Mouse (Mus musculus): Measurements from ENCODE around the gene Asic2. TPM values are rescaled to one million over a fixed set of nuclear protein-coding genes. Genes with fewer than 3 reads are reported as not detected.

Gene Asic2
- polyA plus RNA-seq, 1 experiment, result not detected

DNA sequence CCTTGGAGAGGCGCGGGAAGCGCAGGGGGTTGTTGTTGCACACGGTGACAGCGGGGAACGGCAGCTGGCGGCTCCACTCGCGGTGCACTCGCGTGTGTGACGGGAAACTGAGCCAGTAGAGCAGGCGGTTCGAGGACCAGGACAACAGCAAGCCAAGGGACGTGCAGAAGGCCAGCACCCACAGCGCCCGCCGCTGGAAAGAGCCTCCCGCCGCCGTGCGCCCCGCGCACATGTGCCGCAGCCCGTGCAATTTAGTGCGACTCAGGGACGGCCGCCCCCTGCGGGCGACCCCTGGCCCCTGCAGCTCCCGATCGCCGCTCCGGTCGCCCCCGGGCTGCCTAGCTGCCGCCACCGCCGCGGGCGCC lies 816.3 kb downstream of the Asic2 start:
- 6% methylated on average over 42 of the region's 42 CpGs for WGBS
- Histone ChIP-seq H3K27ac (ENCODE audit: control insufficient read depth, insufficient read depth, low read depth, low read length, poor library complexity) (no peak overlapping the region; the same call in 1 of the 2 replicates), H3K4me1 (ENCODE audit: control insufficient read depth, insufficient read depth, low read length) (no peaks in the 10 kb centered on the region), H3K4me3 (replicated peaks; ENCODE audit: control insufficient read depth, low read depth, low read length) (no peak overlapping the region)
- TF ChIP-seq POLR2A (IDR thresholded peaks at IDR 0.05; ENCODE audit: borderline replicate concordance, control insufficient read depth, low read depth, low read length) (no peak), CTCF (IDR thresholded peaks at IDR 0.05; ENCODE audit: control insufficient read depth, insufficient read depth, low read length) (no peak)

DNA sequence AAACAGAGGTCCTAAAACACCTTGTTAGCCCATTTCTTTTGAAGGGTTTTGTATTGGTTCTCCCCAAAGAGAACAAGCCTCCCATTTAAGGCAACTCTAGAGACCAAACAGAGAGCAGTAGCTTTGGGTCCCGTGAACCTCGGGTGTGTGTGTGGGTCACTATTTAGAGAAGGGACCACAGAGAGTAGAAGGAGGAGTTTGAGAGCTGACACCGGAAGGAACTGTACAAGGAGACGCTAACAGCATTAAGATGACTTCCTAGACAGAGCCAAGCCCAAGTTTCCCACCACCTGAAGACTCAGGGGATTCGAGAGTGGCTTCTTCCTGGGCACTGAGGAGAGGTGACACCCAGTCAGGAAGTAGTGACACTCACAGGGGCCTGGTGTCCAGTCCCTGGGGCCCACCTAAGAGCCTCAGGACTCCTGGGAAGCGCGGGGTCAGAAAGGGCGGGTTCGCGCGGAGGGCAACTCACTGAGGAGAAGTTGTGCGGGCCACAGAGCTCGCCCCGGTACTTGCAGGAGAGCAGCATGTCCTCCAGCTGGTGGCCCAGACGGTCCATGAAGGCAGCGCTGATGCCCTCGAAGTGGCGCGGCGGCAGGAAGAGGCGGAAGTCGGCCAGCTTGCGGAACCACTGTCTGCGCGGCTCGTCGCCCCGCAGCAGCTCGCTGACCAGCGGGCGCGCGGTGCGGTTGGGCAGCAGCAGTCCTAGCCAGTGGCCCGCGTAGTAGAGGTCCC lies 816.8 kb downstream of the Asic2 start:
- Histone ChIP-seq H3K4me3 (replicated peaks; ENCODE audit: control insufficient read depth, low read depth, low read length) (no peak overlapping the region), H3K4me1 (ENCODE audit: control insufficient read depth, insufficient read depth, low read length) (no peaks in the 10 kb centered on the region), H3K27ac (ENCODE audit: control insufficient read depth, insufficient read depth, low read depth, low read length, poor library complexity) (no peak overlapping the region; the same call in 1 of the 2 replicates)
- 7% methylated on average over 36 of the region's 36 CpGs for WGBS
- TF ChIP-seq CTCF (IDR thresholded peaks at IDR 0.05; ENCODE audit: control insufficient read depth, insufficient read depth, low read length) (no peak), POLR2A (IDR thresholded peaks at IDR 0.05; ENCODE audit: borderline replicate concordance, control insufficient read depth, low read depth, low read length) (no peak)

DNA sequence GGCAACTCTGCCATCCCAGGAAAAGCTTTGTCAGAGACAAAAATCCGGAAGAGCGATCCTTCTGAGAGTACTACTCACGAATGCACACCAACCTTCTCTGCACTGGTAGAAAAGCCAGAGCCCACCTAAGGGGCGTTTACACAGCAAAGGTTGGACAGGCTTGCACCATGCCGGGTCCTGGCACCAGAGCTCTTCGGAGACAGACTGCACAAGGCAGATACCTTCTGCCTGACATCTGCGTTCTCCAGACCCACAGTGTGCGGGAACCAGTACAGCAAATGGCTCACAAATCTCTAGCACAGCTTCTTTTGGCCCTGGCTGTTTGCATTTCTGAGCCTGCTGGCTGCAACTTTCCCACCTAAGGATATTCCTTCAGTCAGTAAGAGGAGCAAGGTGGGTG lies 817.6 kb downstream of the Asic2 start:
- Histone ChIP-seq H3K4me3 (replicated peaks; ENCODE audit: control insufficient read depth, low read depth, low read length) (no peak overlapping the region), H3K4me1 (ENCODE audit: control insufficient read depth, insufficient read depth, low read length) (no peaks in the 10 kb centered on the region), H3K27ac (ENCODE audit: control insufficient read depth, insufficient read depth, low read depth, low read length, poor library complexity) (no peak overlapping the region; the same call in 1 of the 2 replicates)
- WGBS, result 73% methylated on average over 8 of the region's 8 CpGs
- TF ChIP-seq CTCF (IDR thresholded peaks at IDR 0.05; ENCODE audit: control insufficient read depth, insufficient read depth, low read length) (no peak), POLR2A (IDR thresholded peaks at IDR 0.05; ENCODE audit: borderline replicate concordance, control insufficient read depth, low read depth, low read length) (no peak)

- TF ChIP-seq POLR2A (IDR thresholded peaks at IDR 0.05; ENCODE audit: borderline replicate concordance, control insufficient read depth, low read depth, low read length) (no peak), CTCF (IDR thresholded peaks at IDR 0.05; ENCODE audit: control insufficient read depth, insufficient read depth, low read length) (no peak)
- Histone ChIP-seq H3K4me3 (replicated peaks; ENCODE audit: control insufficient read depth, low read depth, low read length) (no peak overlapping the region), H3K4me1 (ENCODE audit: control insufficient read depth, insufficient read depth, low read length) (no peaks in the 10 kb centered on the region), H3K27ac (ENCODE audit: control insufficient read depth, insufficient read depth, low read depth, low read length, poor library complexity) (no peak overlapping the region)
- WGBS, result 62% methylated on average over 10 of the region's 10 CpGs
These were observed 819.8 kb downstream of the Asic2 start for GRCm38 (mm10) chr11:81148423-81148822.

- Histone ChIP-seq H3K4me1 (ENCODE audit: control insufficient read depth, insufficient read depth, low read length) (no peaks in the 10 kb centered on the region), H3K27ac (ENCODE audit: control insufficient read depth, insufficient read depth, low read depth, low read length, poor library complexity) (no peak overlapping the region), H3K4me3 (replicated peaks; ENCODE audit: control insufficient read depth, low read depth, low read length) (no peak overlapping the region)
- WGBS, result 74% methylated on average over 9 of the region's 9 CpGs
- no peak for TF ChIP-seq POLR2A (IDR thresholded peaks at IDR 0.05; ENCODE audit: borderline replicate concordance, control insufficient read depth, low read depth, low read length)
- TF ChIP-seq CTCF (IDR thresholded peaks at IDR 0.05; ENCODE audit: control insufficient read depth, insufficient read depth, low read length), result no peak
These were observed 821.6 kb downstream of the Asic2 start for GRCm38 (mm10) chr11:81146574-81147157.

GRCm38 (mm10) chr11:81135141-81135540 lies 833.1 kb downstream of the Asic2 start:
- TF ChIP-seq POLR2A (IDR thresholded peaks at IDR 0.05; ENCODE audit: borderline replicate concordance, control insufficient read depth, low read depth, low read length), result no peak
- TF ChIP-seq CTCF (IDR thresholded peaks at IDR 0.05; ENCODE audit: control insufficient read depth, insufficient read depth, low read length), result no peak
- WGBS, result 58% methylated on average over 4 of the region's 4 CpGs
- Histone ChIP-seq H3K4me1 (ENCODE audit: control insufficient read depth, insufficient read depth, low read length) (no peaks in the 10 kb centered on the region), H3K27ac (ENCODE audit: control insufficient read depth, insufficient read depth, low read depth, low read length, poor library complexity) (no peak overlapping the region), H3K4me3 (replicated peaks; ENCODE audit: control insufficient read depth, low read depth, low read length) (no peak overlapping the region)

DNA sequence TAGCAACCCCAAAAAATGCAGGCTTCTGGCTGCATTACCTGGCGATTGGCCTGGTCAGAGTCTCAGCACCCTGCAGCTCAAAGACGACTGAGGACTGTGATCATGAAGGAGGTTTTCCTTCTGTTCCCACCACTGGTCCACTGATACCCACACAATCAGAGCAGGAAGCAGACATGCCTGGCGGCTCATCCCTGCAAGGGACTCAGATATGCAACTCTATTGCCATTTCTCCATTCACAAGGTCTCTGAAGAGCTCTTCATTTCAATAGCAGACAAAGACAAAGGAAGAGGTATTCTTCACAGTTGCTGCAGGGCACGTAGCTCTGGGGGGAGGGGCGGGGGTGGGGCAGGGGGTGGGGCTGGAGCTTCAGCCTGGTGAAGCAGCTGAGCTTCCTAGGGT lies 834.3 kb downstream of the Asic2 start:
- H3K4me1 ChIP-seq (ENCODE audit: control insufficient read depth, insufficient read depth, low read length), result no peaks in the 10 kb centered on the region
- TF ChIP-seq POLR2A (IDR thresholded peaks at IDR 0.05; ENCODE audit: borderline replicate concordance, control insufficient read depth, low read depth, low read length) (no peak), CTCF (IDR thresholded peaks at IDR 0.05; ENCODE audit: control insufficient read depth, insufficient read depth, low read length) (no peak)
- 24% methylated on average over 5 of the region's 5 CpGs for WGBS
- no peak overlapping the region for H3K27ac ChIP-seq (ENCODE audit: control insufficient read depth, insufficient read depth, low read depth, low read length, poor library complexity)
- no peak overlapping the region for H3K4me3 ChIP-seq (replicated peaks; ENCODE audit: control insufficient read depth, low read depth, low read length)

DNA sequence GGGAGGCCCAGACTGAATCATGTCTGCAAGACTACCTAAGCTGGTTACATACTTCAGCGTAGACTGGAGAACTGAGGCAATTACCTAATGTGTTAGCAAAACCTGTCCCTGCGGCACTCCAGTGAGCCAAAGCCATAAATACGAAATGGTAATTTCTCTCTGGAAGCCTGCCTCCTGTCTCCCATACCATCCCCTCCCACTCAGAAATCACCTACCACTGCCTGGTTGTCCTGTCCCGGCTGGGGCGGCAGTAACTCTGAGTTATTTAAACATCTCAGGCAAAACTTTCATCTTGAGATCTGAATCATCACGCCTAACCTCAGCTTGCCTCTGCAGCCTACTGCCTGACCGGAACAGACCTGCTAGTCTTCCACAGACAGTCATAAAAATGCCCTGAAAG lies 835.6 kb downstream of the Asic2 start:
- Histone ChIP-seq H3K27ac (ENCODE audit: control insufficient read depth, insufficient read depth, low read depth, low read length, poor library complexity) (no peak overlapping the region), H3K4me3 (replicated peaks; ENCODE audit: control insufficient read depth, low read depth, low read length) (no peak overlapping the region), H3K4me1 (ENCODE audit: control insufficient read depth, insufficient read depth, low read length) (no peaks in the 10 kb centered on the region)
- 80% methylated on average over 7 of the region's 7 CpGs for WGBS
- TF ChIP-seq POLR2A (IDR thresholded peaks at IDR 0.05; ENCODE audit: borderline replicate concordance, control insufficient read depth, low read depth, low read length), result no peak
- no peak for TF ChIP-seq CTCF (IDR thresholded peaks at IDR 0.05; ENCODE audit: control insufficient read depth, insufficient read depth, low read length)
